Mouse (Mus musculus) spleen, adult 18-20 months (tissue): ENCODE data around the gene Azi2.

Experiments used
- DNase-seq, 2 experiments: peaks; one replicate each; pipeline ENCODE4 v3.0.0; 2022; ENCODE audit warnings: mixed read lengths in 2 of 2

Gene Azi2

GRCm38 (mm10) chr9:118040218-118041021 lies at the start of gene Azi2:
TSS of gene Azi2 (plus strand) at chr9:118040499.
- peak; percentile 98 to 99 for DNase-seq

- DNase-seq = no peak
Observed at GRCm38 (mm10) chr9:117996631-117997030, 43.7 kb upstream of the Azi2 start.

GRCm38 (mm10) chr9:118001488-118001887 lies 38.8 kb upstream of the Azi2 start:
- no peak for DNase-seq

- DNase-seq = no peak
Observed at GRCm38 (mm10) chr9:118003218-118003886, 36.9 kb upstream of the Azi2 start.

GRCm38 (mm10) chr9:118003937-118004336 lies 36.4 kb upstream of the Azi2 start:
- DNase-seq = no peak

GRCm38 (mm10) chr9:118012928-118013327 lies 27.4 kb upstream of the Azi2 start:
- DNase-seq = no peak

- DNase-seq = no peak
Observed at GRCm38 (mm10) chr9:118024966-118025365, 15.3 kb upstream of the Azi2 start.

- no peak for DNase-seq
Observed at GRCm38 (mm10) chr9:118029490-118029889, 10.8 kb upstream of the Azi2 start.

- DNase-seq = no peak
Observed at GRCm38 (mm10) chr9:118030252-118030651, 10.0 kb upstream of the Azi2 start.

- no peak for DNase-seq
Observed at GRCm38 (mm10) chr9:118031694-118032093, 8.6 kb upstream of the Azi2 start.

- DNase-seq = no peak
Observed at GRCm38 (mm10) chr9:118034990-118035389, 5.3 kb upstream of the Azi2 start.

- DNase-seq = no peak
Observed at GRCm38 (mm10) chr9:118041022-118041400, 712 bp downstream of the Azi2 start.

- no peak for DNase-seq
Observed at GRCm38 (mm10) chr9:118041646-118042045, 1.3 kb downstream of the Azi2 start.

GRCm38 (mm10) chr9:118042738-118043137 lies 2.4 kb downstream of the Azi2 start:
- DNase-seq = no peak

- no peak for DNase-seq
Observed at GRCm38 (mm10) chr9:118043581-118043980, 3.3 kb downstream of the Azi2 start.

GRCm38 (mm10) chr9:118045011-118045533 lies 4.8 kb downstream of the Azi2 start:
- DNase-seq = no peak

- no peak for DNase-seq
Observed at GRCm38 (mm10) chr9:118053286-118053685, 13.0 kb downstream of the Azi2 start.

- no peak for DNase-seq
Observed at GRCm38 (mm10) chr9:118059101-118059500, 18.8 kb downstream of the Azi2 start.

- no peak for DNase-seq
Observed at GRCm38 (mm10) chr9:118070442-118070841, 30.1 kb downstream of the Azi2 start.

GRCm38 (mm10) chr9:118071337-118071736 lies 31.0 kb downstream of the Azi2 start:
- DNase-seq = no peak

- DNase-seq = no peak
Observed at GRCm38 (mm10) chr9:118072101-118072500, 31.8 kb downstream of the Azi2 start.

GRCm38 (mm10) chr9:118073358-118073757 lies 33.1 kb downstream of the Azi2 start:
- DNase-seq = no peak

- no peak for DNase-seq
Observed at GRCm38 (mm10) chr9:118082575-118083431, 42.5 kb downstream of the Azi2 start.
